Comparison of ENCODE assay signal across 9 mouse cellular contexts in the genomic region with DNA sequence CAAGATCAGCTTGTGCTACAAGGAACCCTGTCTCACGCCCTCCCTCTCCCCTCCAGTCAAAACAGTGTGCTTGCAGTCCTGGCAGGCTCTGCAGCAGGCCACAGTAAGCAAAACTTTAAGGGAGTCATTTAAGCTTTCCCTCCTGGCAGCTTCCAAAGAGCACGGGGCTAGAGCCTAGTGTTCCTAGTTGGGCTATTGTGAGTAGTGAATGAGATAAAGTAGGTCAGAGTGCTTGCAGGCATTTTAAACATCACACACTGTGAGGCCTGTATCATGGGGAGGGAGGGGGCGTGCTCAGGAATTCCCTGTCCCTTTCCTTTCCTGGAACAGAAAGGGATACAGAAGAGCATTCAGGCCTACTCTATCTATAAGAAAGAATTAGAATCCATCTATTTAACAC. TPM values are rescaled to one million over a fixed set of nuclear protein-coding genes. Genes with fewer than 3 reads are reported as not detected.
DNase-seq lines count a peak whose midpoint lies in the region; ATAC-seq and TF ChIP-seq lines count a peak whose summit lies in the region.
"Had no signal": no experiment of that assay in that cellular context is flagged by ENCODE, and none has a peak within 500 bp of the region (broad histone marks: within the 10 kb centered on the region; RNA-seq: fewer than 3 reads in every experiment).

No protein-coding gene starts in this region.

- H3K27me3 ChIP-seq in hindbrain, embryonic 10.5 days (ENCODE audit: insufficient read depth, poor library complexity, severe bottlenecking): peaks cover 18% of the 10 kb centered on the region
- H3K27me3 ChIP-seq in hindbrain, embryonic 12.5 days: no peaks in the 10 kb centered on the region; the same call in 1 of the 2 replicates
- H3K27me3 ChIP-seq in ES-Bruce4 (ENCODE audit: control insufficient read depth, insufficient read depth, low read length, poor library complexity, severe bottlenecking): no peaks in the 10 kb centered on the region
- H3K27me3 ChIP-seq in intestine, embryonic 14.5 days (replicated peaks; ENCODE audit: control insufficient read depth, insufficient read depth, low read length): no peaks in the 10 kb centered on the region

- peak; percentile 81 for TF ChIP-seq EP300 in ES-Bruce4 (IDR thresholded peaks at IDR 0.05; ENCODE audit: insufficient read depth, low read depth, low read length)

- H3K4me3 ChIP-seq in hindbrain, embryonic 10.5 days: no peak overlapping the region
- H3K4me3 ChIP-seq in hindbrain, embryonic 12.5 days: no peak overlapping the region
- H3K4me3 ChIP-seq in ES-Bruce4 (ENCODE audit: low read depth, low read length): no peak overlapping the region
- H3K4me3 ChIP-seq in intestine, embryonic 14.5 days (ENCODE audit: low read depth, low read length): no peak overlapping the region

- no peak for TF ChIP-seq POLR2A in ES-Bruce4 (IDR thresholded peaks at IDR 0.05; ENCODE audit: insufficient read depth, low read length)
- TF ChIP-seq POLR2A in brain, embryonic 14.5 days (IDR thresholded peaks at IDR 0.05; ENCODE audit: borderline replicate concordance, extremely low read depth, insufficient read depth, insufficient read length, poor library complexity, severe bottlenecking): no peak

- no peak for DNase-seq in hindbrain, embryonic 10.5 days (ENCODE audit: low spot score)
- peak; percentile 94 for DNase-seq in brain, embryonic 14.5 days (ENCODE audit: low read depth)
- no peak for DNase-seq in intestine, embryonic 14.5 days (ENCODE audit: low spot score)
- DNase-seq in urinary bladder, adult 18-20 months (ENCODE audit: low spot score in 2 of 2): no peak
- DNase-seq in left cerebral cortex, adult 18-20 months (ENCODE audit: low spot score in 2 of 2): no peak
- no peak for DNase-seq in kidney, postnatal 4 days

- peaks cover 37% of the 10 kb centered on the region for H3K4me1 ChIP-seq in hindbrain, embryonic 10.5 days (replicated peaks)
- peaks cover 16% of the 10 kb centered on the region; the same call in 1 of the 2 replicates for H3K4me1 ChIP-seq in hindbrain, embryonic 12.5 days
- H3K4me1 ChIP-seq in ES-Bruce4 (ENCODE audit: control insufficient read depth, insufficient read depth, low read length): peaks cover 8% of the 10 kb centered on the region
- H3K4me1 ChIP-seq in intestine, embryonic 14.5 days (replicated peaks; ENCODE audit: control insufficient read depth, insufficient read depth, low read length): peaks cover 34% of the 10 kb centered on the region

- TF ChIP-seq CTCF in ES-Bruce4 (IDR thresholded peaks at IDR 0.05; ENCODE audit: low read depth, low read length): no peak
- TF ChIP-seq CTCF in brain, embryonic 14.5 days (IDR thresholded peaks at IDR 0.05; ENCODE audit: borderline replicate concordance, extremely low read depth, insufficient read depth, insufficient read length): no peak

- H3K4me2 ChIP-seq in hindbrain, embryonic 12.5 days (replicated peaks): no peak overlapping the region
- no peak overlapping the region for H3K4me2 ChIP-seq in intestine, embryonic 14.5 days (ENCODE audit: low read length)

- H3K36me3 ChIP-seq in hindbrain, embryonic 10.5 days: no peaks in the 10 kb centered on the region
- no peaks in the 10 kb centered on the region for H3K36me3 ChIP-seq in hindbrain, embryonic 12.5 days
- no peaks in the 10 kb centered on the region for H3K36me3 ChIP-seq in ES-Bruce4 (ENCODE audit: control insufficient read depth, insufficient read depth, low read length, poor library complexity, severe bottlenecking)
- H3K36me3 ChIP-seq in intestine, embryonic 14.5 days (ENCODE audit: control insufficient read depth, insufficient read depth, low read length): no peaks in the 10 kb centered on the region

- H3K27ac ChIP-seq in hindbrain, embryonic 10.5 days: peak overlapping the region; percentile 72
- no peak overlapping the region; the same call in 1 of the 2 replicates for H3K27ac ChIP-seq in hindbrain, embryonic 12.5 days
- H3K27ac ChIP-seq in ES-Bruce4 (ENCODE audit: insufficient read depth, low read length): peak overlapping the region; percentile 99
- H3K27ac ChIP-seq in intestine, embryonic 14.5 days (ENCODE audit: low read depth): peak overlapping the region; percentile 48

- no peaks in the 10 kb centered on the region for H3K9me3 ChIP-seq in hindbrain, embryonic 10.5 days
- no peaks in the 10 kb centered on the region for H3K9me3 ChIP-seq in hindbrain, embryonic 12.5 days (replicated peaks)
- no peaks in the 10 kb centered on the region for H3K9me3 ChIP-seq in ES-Bruce4 (replicated peaks; ENCODE audit: control insufficient read depth, insufficient read depth, low read length, poor library complexity, severe bottlenecking)
- H3K9me3 ChIP-seq in intestine, embryonic 14.5 days (ENCODE audit: control insufficient read depth, low read length): no peaks in the 10 kb centered on the region

- no peak overlapping the region for H3K9ac ChIP-seq in hindbrain, embryonic 12.5 days
- peak overlapping the region; percentile 26; the same call in 1 of the 2 replicates for H3K9ac ChIP-seq in ES-Bruce4 (ENCODE audit: low read depth, poor library complexity, severe bottlenecking)
- no peak overlapping the region for H3K9ac ChIP-seq in intestine, embryonic 14.5 days (ENCODE audit: low read length)

- ATAC-seq in hindbrain, embryonic 12.5 days (ENCODE audit: low FRiP score): no peak
- ATAC-seq in intestine, embryonic 14.5 days (replicated peaks; ENCODE audit: low FRiP score, low TSS enrichment, low read depth): no peak

- WGBS in hindbrain, embryonic 10.5 days: 26% methylated on average over 3 of the region's 3 CpGs
- WGBS in hindbrain, embryonic 12.5 days: 15% methylated on average over 3 of the region's 3 CpGs
- 37% methylated on average over 3 of the region's 3 CpGs for WGBS in intestine, embryonic 14.5 days

RNA-seq across cellular contexts. Expression of a gene that starts 4.1 kb away (rescaled TPM):
- 15.6 and 20.2 TPM in 2 replicates for polyA plus RNA-seq in hindbrain, embryonic 10.5 days (2016; fragmentation: Nextera tagmentation; extraction: Ambion mirVana)
- polyA plus RNA-seq in hindbrain, embryonic 12.5 days (2016; fragmentation: Nextera tagmentation; extraction: Ambion mirVana): 21.9 and 22.9 TPM in 2 replicates
- 62.2 and 65.1 TPM in 2 replicates for polyA plus RNA-seq in ES-Bruce4 (2011; ENCODE audit: insufficient read depth, insufficient read length, low read depth, missing spikeins)
- polyA plus RNA-seq in brain, embryonic 14.5 days (2012; rRNA removed): 26.3 and 30.9 TPM in 2 replicates
- polyA plus RNA-seq in intestine, embryonic 14.5 days (2014; fragmentation: Nextera tagmentation; extraction: Ambion mirVana): 36.9 and 38.0 TPM in 2 replicates
- total RNA-seq in left cerebral cortex, adult 18-20 months (2021): 10 to 100 TPM; 48.2 to 49.2 TPM

RNA-seq across cellular contexts. Expression of a gene that starts 55.2 kb away (rescaled TPM):
- polyA plus RNA-seq in hindbrain, embryonic 10.5 days (2016; fragmentation: Nextera tagmentation; extraction: Ambion mirVana): not detected in 2 replicates
- polyA plus RNA-seq in hindbrain, embryonic 12.5 days (2016; fragmentation: Nextera tagmentation; extraction: Ambion mirVana): not detected in 2 replicates
- not detected in 2 replicates for polyA plus RNA-seq in ES-Bruce4 (2011; ENCODE audit: insufficient read depth, insufficient read length, low read depth, missing spikeins)
- 0.03 TPM in 1 of 2 replicates, not detected in the other for polyA plus RNA-seq in brain, embryonic 14.5 days (2012; rRNA removed)
- not detected in 2 replicates for polyA plus RNA-seq in intestine, embryonic 14.5 days (2014; fragmentation: Nextera tagmentation; extraction: Ambion mirVana)
- not detected for total RNA-seq in left cerebral cortex, adult 18-20 months (2021)
- total RNA-seq: left cerebral cortex, adult 8-10 months had no signal
